Mouse (Mus musculus): ENCODE measurements at regions not wholly inside any gene's neighbourhood (a gene's known extent, or its start where the extent isn't known, plus 50 kb on each side); places are given as distances from the start of the nearest gene placed in this dataset.

DNA sequence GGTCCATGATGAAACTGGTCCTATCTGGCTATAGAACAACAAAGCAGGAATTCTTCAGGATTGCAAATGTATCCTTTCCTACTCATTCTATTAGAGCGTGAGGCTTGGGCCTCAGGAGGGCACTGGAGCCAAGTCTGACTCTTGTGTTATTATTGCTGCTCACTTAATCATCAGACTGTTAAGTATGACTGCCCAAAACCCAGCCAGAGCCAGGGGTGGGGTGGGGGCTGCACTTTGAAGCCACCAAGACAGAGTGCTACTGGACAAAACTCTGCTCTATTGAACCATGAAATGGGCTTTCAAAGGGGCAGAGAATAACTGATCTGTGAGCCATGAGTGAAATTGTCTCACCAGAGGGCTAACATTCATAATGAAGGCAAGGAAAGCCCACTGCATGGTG is 181.7 kb upstream of the Lpp start:
- TF ChIP-seq GATA4 (IDR thresholded peaks at IDR 0.05; ENCODE audit: insufficient replicate concordance, low read length) = no peak

DNA sequence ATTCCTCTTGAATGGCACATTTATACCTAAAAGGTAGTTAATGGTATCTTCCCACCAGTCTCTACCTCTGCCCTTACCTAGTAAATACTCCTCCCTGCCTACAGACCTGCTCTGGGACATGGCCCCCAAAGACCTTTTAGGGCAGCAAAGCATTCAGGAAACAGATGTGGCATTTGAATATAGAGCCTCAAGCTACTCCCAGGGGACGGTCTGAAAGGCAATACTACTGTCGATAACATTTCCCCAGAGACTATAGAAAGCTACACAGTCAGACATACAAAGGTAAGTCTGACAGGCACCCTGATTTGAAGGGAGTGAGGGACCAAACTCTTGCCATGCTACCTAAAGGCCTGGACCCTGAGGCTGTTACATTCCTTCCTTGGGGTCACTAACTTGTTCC is 184.4 kb upstream of the Lpp start:
- no peak for TF ChIP-seq GATA4 (IDR thresholded peaks at IDR 0.05; ENCODE audit: insufficient replicate concordance, low read length)

DNA sequence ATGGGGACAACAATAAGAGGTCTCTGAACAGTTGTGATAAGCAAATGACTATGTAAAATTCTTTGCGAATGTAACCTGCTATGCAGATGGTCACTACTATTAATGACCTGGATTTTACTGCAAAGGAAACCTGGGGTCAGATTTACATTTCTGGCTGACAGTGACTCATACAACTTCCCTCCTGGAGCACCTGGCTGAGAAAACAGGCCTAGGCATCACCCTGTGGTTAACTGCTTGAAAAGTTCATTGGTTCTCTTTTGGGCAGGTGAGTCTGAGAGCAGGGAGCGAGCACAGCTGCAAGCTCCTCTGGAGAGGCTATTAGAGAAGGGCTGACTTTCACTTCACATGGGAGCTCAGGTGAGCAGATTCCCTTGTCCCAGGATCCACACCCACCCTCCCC is 185.2 kb upstream of the Lpp start:
- TF ChIP-seq GATA4 (IDR thresholded peaks at IDR 0.05; ENCODE audit: insufficient replicate concordance, low read length) = no peak

DNA sequence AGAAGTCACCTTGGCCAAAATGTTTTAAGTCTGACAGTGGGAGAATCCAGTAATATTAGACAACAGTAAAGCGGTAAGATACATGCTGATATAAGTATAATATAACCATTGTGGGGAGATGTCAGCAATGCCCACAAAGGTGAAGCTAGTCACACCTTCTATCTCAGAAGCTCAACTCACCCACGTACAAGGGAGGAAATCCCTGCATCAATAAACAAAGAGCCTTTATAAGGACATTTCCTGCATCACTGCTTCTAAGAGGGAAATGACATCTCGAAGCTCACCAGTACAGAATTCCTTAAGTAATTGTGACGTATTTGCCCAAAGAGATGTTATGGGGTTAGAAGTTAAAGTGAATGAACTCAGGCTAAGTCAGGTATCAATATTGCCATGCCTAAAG is 186.3 kb upstream of the Lpp start:
- TF ChIP-seq GATA4 (IDR thresholded peaks at IDR 0.05; ENCODE audit: insufficient replicate concordance, low read length) = no peak

DNA sequence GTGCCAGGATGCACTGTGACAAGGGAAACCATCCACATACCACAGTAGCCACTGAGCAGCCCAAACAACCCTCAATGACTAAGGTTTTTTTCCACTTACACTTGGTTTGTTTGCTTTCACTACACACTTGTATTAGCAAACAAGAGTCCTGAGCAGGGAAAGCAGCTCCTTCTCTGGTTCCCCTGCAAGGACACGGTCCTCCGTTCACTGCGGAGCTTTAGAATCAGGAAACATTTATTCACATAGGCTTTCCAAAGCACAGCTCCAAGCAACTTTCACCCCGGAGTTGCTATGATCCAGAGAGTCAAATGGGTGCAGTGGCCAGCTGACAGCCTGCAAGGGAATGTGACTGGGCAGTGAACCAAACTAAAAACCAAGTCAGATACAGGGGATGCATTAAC is 186.8 kb upstream of the Lpp start:
- TF ChIP-seq GATA4 (IDR thresholded peaks at IDR 0.05; ENCODE audit: insufficient replicate concordance, low read length) = no peak

DNA sequence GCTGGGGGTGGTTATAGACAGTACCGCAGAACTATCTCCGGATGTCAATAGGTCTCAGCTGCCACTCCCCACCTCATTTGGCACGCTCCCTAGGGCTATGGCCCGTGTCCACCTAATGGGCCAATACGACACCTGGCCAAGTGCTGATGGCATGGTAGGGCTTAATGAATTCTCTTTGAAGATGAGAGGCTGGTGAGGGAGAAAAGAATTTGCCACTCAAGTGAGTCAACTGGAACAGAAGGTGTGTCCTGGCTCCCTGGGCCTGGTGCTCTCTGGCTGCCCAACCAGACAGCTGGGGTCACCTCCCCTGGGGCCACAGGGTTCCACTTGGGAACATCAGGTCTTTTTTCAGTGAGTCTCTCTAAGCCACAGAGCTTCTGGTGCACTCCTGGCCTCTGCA is 187.7 kb upstream of the Lpp start:
- no peak for TF ChIP-seq GATA4 (IDR thresholded peaks at IDR 0.05; ENCODE audit: insufficient replicate concordance, low read length)

DNA sequence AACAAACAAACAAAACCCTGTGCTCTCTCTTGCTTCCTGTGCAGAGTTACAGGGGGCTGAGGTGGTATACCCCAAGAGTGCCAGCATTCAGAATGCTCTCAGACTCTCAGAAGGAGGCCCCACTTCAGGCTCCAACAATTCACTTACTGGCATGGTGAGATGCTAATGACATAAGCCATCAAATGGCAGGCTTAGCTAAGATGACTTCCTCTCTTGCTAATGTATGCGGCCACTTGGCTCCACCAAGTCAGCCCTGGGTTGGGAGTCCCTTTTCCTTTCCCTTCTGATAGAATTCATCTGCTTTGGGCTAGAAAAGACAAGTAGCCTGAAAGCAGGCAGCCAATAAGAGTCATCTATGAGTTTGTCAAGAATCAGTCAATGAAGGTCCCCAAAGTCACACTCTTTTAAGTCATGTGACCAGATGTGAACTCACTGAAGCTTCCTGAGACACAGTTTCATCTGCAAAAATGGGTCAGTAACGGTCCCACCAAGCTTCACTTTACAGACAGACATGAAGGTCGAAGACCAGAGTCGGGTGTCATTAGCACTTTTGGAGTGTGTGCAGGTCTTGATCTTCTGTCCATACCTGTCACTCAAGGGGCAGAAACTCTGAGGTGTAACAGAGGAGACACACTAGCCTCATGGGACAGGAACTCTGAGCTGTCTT is 189.1 kb upstream of the Lpp start:
- no peak for TF ChIP-seq GATA4 (IDR thresholded peaks at IDR 0.05; ENCODE audit: insufficient replicate concordance, low read length)

DNA sequence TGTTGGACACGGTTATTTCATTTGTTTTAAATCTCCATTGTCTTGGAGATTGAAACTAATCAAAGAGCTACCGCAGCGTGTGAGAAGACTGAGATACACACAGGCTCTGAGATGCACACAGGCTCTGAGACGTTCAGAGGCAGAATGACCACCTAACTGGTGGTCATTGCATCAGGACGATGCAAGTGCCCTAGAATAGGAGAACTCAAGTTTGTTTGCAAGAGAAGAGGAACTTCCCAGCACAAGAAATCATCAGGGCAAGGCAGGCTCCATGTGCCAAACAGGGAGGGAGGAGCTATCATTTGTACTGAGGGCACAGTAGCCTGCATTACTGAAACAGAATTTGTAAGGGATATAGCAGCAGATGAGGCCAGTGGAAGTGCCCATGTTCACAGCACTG is 190.7 kb upstream of the Lpp start:
- no peak for TF ChIP-seq GATA4 (IDR thresholded peaks at IDR 0.05; ENCODE audit: insufficient replicate concordance, low read length)

DNA sequence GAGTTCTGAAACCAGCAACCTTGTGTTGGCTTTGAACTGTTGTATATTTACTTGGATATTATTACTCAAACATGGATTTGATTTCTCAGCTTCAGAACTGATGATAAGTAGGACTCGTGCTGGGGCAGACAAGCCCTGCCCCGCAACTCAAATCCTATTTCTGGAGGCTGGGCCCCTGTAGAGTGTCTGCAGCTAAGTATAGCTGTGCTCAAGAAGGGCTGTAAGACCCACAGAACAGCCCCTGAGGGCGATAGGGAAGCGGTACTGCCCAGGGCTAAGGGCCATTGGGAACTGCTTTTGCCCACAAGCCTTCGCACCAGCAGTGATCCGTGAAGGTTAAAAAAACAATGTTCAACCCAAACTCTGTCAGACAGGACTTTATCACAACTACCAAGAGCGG is 191.9 kb upstream of the Lpp start:
- TF ChIP-seq GATA4 (IDR thresholded peaks at IDR 0.05; ENCODE audit: insufficient replicate concordance, low read length) = no peak

DNA sequence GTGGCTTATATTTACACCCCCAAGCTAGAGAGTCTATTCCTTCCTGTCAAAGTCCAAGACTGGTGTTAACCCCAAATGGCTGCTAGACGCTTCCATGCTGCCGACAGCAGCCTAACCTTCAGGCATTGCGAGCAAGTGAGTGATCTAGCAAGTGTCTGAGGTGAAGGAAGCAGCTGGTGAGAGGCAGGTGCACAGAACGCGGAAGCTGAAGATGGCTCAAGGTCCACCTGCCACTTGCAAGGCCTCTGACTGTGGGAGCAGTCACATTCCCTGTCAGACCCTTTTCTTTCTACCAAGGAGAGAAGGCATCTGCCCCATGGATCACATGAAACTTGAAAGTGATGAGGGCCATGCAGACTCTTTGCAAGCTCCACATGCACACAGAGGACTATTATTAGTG is 193.1 kb upstream of the Lpp start:
- no peak for TF ChIP-seq GATA4 (IDR thresholded peaks at IDR 0.05; ENCODE audit: insufficient replicate concordance, low read length)

DNA sequence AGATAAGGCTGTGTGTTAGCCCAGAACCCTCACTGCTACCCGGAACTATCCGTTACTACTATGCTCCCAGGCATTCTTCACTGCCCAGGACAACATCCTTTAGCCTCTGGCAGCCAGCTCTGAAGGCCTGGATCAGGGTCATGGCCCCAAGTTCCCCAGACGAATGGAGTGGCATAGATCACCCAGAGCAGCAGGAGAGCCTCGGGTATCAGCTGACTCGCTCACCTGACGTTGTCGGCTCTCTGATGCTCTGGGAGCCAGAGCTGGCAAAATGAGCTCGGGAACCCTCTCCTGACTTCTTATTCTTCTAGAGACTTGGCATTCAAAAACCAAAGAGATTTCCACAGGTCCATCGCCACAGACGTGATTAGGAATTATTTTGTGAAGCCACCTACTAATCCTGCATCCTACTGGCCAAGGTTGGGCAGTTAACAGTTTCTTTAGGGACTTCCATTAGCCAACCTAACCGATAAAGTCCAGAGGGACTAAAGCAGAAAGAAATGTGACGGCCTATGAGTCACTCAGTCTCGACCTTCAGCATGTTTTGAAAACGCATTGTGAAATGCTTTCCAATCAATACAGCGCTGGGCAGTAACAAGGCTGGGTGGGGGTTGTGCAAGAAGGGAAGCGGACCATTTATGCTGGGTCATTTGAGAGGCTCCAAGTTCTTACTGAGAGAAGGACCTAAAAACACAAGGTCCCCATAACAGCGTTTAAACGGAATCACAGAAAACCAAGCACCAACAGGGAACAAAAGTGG is 193.7 kb upstream of the Lpp start:
- no peak for TF ChIP-seq GATA4 (IDR thresholded peaks at IDR 0.05; ENCODE audit: insufficient replicate concordance, low read length)

DNA sequence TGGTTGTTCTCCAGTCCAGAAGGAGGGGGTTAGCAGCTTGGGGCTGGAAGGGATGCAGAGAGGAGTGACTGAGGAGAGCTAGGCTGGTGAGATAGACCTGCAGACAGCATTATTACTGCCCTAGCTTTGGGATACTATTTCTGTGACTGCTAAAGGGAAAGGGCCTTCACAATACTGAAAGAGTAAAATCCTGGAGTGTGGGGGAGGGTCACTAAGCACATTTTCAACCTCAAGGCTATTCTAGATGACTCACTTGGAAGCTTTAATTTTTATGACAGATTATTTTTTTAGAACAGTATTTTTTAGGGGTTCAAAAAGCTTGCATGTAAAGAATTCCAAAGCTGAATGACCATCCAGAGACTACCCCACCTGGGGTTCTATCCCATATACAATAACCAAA is 195.0 kb upstream of the Lpp start:
- TF ChIP-seq GATA4 (IDR thresholded peaks at IDR 0.05; ENCODE audit: insufficient replicate concordance, low read length) = no peak

DNA sequence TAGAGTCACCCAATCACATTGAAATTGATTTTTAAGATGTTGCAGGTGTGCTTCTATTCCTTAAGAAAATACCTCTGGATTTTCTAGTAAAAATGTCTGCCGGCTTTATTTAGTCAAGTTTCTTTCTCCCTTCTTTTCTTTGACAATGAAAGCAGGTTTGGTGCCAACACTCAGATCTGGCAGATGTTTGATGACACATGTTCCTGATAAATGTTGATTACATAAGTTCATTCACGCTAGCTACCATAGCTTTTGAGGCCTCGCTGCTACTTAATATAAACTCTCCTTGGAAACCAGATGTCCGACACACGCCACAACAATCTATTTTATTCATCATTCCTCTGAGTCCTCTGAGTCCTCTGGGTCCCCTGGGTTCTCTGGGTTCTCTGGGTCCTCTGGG is 195.7 kb upstream of the Lpp start:
- TF ChIP-seq GATA4 (IDR thresholded peaks at IDR 0.05; ENCODE audit: insufficient replicate concordance, low read length) = no peak

DNA sequence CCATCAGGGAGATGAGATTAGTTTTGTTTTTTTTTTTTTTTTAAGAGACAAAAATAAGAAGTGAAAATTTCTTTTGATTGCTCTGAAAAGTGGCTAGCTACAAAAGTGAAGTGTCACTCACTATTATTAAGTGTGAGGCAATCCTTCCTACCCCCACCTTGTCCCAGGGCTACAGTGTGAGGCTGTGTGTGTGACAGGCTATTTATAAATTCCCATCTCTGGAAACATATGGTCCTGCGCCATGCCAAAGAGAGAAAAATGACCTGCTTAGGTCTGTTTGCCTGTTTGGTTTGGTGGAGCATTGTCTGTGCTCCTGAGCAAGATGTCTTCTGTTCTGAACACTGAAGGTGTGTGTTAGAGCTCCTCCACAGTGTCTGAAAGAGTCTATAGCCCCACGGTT is 199.4 kb upstream of the Lpp start:
- no peak for TF ChIP-seq GATA4 (IDR thresholded peaks at IDR 0.05; ENCODE audit: insufficient replicate concordance, low read length)

DNA sequence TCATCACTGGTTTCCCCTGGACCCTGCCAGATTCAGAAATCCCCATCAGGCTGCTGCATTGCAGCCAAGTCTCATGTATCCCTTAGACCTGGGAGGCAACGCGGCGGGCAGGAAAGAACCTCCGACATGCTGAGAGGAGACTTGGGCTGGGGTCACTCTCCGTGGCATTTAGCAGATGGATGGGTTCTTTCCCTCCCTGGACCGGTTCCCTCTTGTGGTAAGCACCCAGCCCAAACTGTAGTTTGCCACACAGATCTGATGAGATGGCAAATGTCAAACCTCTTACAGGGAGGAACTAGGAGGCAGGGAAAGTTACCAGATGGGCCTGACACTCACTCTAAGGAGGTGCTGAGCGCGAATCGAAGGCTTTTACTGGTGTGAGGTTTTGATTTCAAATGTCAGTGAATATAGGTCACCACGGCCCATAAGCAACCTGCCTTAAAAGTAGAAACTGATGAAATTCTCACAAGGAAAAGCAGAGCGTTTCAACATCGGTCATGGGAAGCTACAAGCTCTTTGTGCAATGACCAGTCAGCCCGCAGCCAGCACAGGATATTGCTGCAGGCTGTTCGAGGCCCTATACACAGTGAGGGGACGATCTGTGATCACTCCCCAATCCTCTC is 199.9 kb upstream of the Lpp start:
- TF ChIP-seq GATA4 (IDR thresholded peaks at IDR 0.05; ENCODE audit: insufficient replicate concordance, low read length) = no peak

DNA sequence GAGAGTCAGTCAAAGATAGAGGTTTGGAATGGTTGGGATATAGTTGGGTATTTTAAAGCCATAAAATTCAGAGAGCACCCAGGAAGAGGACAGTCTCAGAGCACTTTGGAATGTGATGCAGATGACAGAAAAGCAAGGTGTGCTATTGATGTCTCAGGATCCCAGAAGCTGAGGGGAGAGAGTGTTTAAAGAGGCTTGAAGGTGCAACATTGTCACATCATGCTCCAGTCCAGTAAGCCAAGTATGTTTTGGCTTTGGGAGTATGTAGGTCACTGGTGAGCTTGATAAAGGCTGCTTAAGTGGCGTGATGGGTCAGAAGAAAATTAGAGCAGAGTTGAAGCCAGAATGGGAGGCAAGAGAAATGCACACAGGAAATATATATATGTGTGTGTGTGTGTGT is 201.3 kb upstream of the Lpp start:
- no peak for TF ChIP-seq GATA4 (IDR thresholded peaks at IDR 0.05; ENCODE audit: insufficient replicate concordance, low read length)

All from liver, adult (tissue).